Mouse (Mus musculus): Measurements from ENCODE around the gene Olfr763.
"Not testable (repeated sequence)": the region's sequence is repeated elsewhere in the genome, so short reads cannot be mapped to it uniquely, and the experiment has no call there.

Gene Olfr763

DNA sequence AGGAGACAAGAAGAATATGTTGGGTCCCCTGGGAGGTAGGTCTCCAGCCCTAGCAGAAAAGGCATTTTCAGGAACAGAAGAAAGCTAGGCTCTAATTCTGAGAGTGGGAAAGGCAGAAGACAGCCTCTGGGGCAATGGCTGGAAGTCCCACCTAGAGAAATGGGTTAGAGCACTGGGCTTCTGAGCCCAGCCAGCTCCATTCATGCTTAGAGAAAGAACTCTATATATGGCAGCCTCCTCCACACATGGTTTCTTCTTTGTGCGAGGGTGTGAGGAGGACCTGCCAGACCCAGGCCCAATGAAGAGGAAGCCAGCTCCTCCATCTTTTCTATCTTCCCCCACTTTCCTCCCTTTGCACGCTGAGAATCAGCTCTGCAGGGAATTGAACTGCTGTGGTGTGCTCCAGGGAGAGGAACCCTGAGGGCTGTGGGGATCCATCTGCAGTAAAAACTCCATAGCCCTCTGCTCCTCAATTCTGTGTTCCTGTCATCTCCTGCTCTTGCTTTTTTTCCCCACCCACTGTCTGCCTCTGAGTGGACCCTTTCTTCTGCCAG is at the start of gene Olfr763:
TSS of gene Olfr763 (plus strand) at position 504 of the 554 bp plus-strand sequence.
- no peak for DNase-seq (ENCODE audit: low spot score)

DNA sequence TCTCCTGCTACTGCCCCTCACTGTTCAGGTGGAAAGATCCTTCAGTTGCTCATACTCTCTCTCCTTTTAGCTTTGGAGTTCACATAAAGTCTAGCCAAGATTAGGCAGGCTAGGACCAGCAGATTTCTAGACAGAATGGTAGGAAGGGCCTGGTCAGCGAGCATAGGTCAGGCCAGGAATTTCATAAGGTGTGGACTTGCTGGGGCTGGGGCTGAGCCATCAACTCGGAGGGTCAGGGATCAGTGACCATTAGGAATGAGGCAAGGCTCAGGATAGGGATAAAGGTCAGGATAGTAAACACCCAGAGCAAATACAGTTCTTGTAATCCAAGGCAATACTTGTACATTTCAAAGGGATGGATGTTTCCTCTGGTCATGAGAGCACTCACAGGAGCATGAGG is 45.6 kb upstream of the Olfr763 start:
- DNase-seq (ENCODE audit: low spot score), result no peak

DNA sequence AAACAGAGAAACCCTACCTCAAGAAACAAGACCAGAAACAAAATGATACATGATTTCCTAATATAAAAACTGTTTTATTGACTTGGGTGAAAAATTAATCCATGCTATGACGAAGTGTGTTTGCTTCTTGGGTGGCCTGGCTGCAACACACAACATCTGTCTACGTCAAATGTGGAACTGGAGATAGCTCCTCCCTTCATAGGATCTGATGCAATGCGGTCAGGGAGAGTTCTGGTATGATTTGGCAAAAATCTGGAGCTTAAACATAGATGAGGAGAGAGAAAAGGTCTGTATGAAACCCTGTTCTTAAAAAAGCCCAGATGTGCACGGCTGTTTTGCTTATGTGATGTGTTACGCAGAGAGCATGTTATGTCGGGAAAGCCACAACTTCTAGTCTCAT is 44.7 kb upstream of the Olfr763 start:
- no peak for DNase-seq (ENCODE audit: low spot score)

DNA sequence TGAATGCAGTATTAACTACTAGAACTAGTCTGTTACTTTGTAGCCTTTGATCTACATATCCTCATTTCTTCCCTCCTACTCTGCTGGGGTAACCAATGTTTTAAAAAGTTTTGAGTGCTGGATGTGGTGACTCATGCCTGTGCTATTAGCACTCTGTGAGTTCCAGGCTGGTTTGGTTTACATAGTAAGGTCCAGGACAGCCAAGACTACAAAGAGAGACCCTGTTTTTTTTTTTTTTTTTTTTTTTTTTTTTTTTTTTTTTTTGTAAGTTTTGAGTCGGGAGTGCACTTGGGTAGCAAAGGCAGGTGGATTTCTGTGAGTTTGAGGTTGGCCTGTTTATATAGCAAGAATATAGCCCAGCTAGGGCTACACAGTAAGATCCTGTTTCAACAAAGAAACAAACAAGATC is 42.2 kb upstream of the Olfr763 start:
- DNase-seq (ENCODE audit: low spot score), result no peak

DNA sequence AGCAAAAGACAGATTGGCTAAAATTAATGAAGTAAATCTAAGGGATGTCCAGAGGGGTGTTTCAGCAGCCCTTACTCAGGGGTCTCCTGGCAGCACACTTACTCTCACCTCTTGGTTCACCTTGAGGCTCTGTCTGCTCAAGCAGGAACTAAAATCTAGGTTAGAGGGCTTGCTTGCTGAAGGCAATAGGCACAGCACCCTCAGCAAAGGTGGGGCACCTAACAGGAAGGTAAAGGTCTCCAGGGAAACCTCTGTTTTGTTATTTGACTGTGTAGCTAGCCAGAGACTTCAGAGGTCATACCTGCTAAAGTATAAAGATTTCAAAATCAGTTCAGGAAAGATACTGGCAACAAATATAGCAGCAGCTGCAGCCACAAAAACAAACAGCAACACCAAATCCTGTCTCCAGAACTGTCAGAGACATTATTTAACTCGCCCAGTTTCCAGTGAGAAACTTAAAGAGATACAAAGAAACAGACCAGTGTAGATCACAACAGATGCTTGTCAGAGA is 39.8 kb upstream of the Olfr763 start:
- no peak for DNase-seq (ENCODE audit: low spot score)

DNA sequence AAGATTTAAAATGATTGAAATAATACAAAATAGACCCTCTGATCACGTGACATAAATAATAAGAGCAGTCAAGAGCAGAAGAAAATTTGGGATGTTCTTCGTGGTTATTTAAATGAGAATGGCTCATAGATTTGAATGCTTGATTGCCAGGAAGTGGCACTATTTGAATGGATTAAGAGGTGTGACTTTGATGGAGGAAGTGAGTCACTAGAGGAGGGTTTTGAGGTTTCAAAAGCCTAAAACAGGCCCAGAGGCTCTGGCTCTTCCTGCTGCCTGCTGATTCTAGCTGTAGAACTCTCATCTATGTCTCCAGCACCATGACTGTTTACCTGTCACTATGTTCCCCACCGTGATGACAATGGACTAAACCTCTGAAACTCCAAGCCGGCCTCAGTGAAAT is 37.8 kb upstream of the Olfr763 start:
- no peak for DNase-seq (ENCODE audit: low spot score)

DNA sequence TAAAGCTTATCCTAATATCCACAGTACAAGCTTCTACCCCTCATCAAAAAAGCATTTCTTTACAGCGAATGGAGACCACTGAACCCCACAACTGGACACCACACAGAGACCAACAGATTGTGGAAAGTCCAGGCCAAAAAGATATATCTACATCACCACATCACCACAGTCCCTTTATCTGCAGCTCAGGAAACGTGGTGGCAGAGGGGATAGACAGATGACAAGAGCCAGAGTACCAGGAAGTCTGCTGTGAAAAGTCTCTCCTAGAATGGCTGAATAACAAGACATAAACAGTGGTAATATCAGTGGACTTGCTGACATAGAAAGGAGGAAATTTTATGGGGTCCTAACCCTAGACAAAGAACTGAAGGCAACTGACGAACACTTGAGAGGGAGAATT is 34.2 kb upstream of the Olfr763 start:
- no peak for DNase-seq (ENCODE audit: low spot score)

DNA sequence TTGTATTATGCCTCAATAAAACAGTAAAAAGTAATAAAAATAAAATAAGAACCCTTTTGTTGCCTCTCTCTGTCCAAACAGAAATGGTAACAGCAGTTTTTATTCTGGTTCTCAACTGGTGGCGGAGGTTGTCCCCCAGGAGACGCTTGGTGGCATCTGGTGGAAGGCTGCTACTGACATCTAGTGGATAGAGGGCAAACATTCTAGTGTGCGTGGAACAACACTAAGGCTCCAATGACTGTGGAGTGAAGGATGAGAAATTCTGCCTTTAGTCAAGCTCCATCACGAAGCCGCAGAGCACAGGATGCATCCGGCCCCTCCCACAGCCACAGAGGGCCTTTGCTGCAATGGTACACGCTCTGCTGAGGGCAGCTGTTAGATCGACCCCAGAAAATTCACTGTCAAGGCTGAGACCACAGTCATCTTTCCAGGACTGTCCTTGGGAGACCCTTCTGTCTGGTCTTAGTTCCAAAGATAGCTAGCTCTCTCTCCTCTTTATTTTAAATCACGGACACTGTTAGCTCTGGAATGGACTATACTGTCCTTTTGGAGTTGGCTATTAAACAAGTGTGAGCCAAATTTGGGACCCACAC is 33.0 kb upstream of the Olfr763 start:
- peak; percentile 39 for DNase-seq (ENCODE audit: low spot score)

DNA sequence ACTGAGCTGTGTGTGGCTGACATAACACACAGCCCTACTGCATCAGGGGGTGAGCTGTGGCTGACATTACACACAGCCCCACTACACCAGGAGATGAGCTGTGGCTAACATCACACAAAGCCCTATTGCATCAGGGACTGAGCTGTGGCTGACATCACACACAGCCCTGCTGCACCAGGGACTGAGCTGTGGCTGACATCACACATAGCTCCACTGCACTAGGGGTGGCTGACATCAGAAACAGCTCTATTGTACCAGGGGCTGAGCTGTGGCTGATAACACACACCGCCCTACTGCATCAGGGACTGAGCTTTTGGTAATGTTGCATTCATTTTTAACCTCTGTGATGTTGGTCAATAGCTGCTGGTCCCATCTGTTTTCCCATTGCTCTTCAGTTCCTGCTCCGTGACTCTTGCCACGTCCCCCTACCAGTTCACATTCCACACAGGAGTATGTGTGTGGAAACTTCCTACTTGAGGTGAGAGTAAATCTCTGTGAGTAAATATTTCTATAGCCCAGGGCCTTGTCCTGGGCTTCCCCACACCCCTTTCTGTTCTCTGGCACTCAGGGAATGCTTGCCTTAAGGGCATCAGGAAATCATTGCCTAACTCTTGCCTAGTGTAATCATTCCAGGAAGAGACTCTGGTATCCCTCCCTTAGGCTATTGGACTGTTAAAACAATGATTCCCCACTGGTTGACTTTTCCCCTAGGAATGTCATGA is 29.8 kb upstream of the Olfr763 start:
- no peak for DNase-seq (ENCODE audit: low spot score)

DNA sequence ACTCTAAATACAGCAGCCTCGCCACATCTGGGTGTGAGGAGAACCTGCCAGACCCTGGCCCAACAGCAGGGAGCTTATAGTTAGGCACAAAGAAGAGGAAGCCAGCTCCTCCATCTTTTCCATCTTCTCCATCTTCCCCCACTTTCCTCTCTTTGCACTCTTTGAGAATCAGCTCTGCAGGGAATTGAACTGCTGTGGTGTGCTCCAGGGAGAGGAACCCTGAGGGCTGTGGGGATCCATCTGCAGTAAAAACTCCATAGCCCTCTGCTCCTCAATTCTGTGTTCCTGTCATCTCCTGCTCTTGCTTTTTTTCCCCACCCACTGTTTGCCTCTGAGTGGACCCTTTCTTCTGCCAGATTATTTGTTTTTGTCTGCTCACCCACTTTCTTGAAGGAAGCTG is 21.5 kb upstream of the Olfr763 start, which contains the start of gene Olfr9:
TSS of gene Olfr9 (plus strand) at position 301 of the 400 bp plus-strand sequence.
- not testable (repeated sequence) for DNase-seq (ENCODE audit: low spot score)

DNA sequence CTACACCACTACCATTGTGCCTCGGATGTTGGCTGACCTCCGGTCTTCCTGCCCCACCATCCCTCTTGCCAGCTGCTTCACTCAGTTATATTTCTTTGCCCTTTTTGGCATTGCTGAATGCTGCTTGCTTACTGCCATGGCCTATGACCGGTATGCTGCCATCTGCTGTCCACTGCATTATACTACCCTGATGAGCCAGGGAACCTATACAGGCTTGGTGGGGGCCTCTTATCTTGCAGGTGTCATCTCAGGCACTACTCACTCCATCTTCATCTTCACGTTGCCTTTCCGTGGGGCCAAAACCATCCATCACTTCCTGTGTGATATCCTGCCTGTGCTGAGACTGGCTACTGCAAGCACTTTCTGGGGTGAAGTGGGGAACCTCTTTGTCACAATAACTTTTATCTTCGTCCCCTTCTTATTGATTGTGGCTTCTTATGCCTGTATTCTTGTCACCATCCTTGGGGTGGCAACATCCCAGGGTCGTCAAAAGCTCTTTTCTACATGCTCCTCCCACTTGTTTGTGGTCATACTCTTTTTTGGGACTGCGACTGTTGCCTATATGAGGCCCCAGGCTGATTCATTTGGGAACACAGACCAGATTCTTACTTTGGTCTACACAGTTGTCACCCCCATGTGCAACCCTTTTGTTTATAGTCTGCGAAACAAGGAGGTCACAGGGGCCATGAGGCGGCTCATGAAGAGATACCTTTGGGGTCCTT is 20.3 kb upstream of the Olfr763 start:
- not testable (repeated sequence) for DNase-seq (ENCODE audit: low spot score)

DNA sequence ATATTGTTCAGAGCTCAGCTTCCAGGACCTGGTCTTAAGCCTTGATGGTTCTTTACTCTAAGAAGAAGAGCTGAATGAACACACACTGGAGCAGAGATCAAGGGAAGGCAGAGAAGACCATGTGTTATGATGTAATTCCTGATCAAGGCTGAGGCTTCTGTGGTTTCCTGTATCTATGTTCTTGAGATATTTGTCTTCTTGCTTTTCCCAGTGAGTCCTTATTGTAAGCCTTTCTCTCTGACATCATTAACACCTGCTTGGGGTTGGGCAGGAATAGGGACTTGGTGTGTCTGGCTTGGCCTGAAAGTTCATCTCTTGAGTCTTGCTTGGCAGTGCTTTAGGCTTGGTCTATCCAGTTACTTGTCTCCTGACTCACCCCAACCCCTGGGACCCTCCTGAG is 19.6 kb upstream of the Olfr763 start:
- no peak for DNase-seq (ENCODE audit: low spot score)

DNA sequence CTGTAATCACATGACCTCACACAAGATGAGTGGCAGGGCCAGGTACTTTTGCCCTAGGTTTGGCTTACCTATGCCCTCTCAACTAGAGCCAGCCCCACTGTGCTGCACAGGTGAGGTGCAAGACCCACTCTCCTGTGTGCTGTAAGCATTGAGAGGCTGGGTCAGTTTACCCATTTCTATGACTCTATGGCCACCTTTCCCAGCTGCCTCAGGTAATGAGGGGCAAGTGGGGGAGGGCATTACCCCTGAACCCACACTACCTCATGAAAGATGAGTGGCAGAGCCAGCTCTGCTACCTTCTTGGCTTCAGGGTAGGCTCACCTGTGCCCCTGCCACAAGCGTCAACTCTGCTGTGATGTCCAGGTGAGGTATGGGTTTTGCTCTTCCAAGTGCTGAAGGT is 14.8 kb upstream of the Olfr763 start:
- no peak for DNase-seq (ENCODE audit: low spot score)

DNA sequence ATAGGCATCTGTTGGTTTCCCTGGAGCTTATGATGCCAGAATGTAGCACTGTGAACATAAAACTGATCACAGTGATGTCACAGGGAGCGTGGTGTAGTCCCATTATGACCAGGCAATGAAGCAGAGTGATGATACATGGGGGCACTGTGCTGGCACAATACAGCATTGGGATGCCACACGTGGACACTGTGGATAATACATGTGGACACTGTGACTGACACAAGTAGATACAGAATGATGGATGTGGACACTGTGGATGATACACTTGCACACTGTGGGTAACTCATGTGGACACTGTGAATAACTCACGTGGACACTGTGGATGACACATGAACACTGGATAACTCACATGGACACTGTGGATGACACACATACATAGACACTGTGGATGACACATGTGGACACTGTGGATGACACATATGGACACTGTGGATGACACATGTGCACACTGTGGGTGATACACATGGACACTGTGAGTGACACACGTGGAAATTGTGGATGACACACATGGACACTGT is 14.0 kb upstream of the Olfr763 start:
- no peak for DNase-seq (ENCODE audit: low spot score)

DNA sequence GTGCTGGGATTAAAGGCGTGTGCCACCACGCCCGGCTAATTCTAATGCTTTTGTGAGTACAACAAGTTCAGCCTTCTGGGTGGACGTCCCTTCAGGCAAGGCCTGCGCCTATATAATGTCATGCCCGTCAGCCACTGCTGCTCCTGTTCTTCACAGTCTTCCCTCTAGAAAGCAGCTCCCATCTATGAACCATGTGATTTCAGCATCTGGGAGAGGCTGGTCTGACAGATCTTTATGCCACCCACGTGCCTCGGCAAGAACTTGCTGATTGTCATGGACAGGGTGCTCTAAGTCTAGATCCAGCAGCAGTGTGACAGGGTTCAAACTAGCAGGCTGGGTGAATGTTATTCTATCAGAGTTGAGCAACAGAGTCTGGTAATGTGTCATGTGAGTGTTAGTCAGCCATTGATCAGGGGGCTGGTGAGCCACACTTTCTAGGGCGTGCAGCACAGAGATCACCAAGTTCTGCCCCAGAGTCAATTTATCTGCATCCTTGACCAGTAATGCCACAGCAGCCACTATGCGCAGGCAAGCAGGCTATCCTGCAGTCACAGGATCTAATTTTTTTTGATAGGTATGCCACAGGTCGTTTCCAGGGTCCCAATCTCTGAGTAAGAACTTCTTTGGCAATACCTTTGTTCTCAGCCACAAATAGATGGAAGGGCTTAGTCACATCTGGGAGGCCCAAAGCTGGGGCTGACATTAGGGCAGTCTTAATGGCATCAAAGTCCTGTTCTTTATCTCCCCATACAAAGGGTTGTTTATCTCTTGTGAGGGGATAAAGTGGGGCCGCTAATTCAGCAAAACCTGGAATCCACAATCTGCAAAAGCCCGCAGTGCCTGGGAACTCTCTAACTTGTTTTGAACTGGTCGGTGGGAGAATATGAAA is 6.3 kb upstream of the Olfr763 start:
- no peak for DNase-seq (ENCODE audit: low spot score)

DNA sequence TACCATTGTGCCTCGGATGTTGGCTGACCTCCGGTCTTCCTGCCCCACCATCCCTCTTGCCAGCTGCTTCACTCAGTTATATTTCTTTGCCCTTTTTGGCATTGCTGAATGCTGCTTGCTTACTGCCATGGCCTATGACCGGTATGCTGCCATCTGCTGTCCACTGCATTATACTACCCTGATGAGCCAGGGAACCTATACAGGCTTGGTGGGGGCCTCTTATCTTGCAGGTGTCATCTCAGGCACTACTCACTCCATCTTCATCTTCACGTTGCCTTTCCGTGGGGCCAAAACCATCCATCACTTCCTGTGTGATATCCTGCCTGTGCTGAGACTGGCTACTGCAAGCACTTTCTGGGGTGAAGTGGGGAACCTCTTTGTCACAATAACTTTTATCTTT is 920 bp downstream of the Olfr763 start:
- not testable (repeated sequence) for DNase-seq (ENCODE audit: low spot score)

DNA sequence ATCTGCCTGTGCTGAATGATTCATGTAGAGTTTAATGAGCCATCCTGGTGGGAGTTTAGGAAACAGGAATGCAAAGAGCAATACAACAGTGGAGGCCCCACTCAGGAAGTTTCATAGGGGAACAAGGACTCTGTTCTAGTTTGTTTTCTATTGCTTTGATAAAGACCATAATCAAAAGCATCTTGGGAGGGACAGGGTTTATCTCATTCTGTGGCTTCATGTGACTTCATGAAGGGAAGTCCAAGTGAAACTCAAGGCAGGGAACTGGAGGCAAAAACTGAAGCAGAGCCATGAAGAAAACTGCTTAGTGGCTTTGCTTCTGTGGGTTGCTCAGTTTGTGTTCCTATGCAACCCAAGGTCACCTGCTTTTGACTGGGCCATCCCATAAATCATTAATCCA is 3.9 kb downstream of the Olfr763 start:
- DNase-seq (ENCODE audit: low spot score), result no peak

DNA sequence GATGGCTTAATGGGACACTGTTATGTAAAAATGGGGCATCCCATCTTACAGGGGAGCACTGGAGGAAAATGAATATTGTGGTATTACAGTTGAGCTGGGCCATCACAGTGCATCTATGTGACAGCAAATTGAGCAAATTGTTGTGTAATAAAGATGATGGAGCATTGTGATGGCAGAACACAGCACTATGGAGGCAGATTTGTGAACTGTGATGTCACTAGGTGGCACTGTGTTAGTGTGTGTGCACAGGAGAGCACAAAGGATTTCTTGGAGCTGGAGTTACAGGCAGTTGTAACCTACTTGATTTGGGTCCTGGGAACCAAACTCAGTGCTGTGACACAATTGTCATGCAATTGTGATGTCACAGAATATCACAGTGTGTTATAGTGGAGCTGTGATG is 12.7 kb downstream of the Olfr763 start:
- no peak for DNase-seq (ENCODE audit: low spot score)

DNA sequence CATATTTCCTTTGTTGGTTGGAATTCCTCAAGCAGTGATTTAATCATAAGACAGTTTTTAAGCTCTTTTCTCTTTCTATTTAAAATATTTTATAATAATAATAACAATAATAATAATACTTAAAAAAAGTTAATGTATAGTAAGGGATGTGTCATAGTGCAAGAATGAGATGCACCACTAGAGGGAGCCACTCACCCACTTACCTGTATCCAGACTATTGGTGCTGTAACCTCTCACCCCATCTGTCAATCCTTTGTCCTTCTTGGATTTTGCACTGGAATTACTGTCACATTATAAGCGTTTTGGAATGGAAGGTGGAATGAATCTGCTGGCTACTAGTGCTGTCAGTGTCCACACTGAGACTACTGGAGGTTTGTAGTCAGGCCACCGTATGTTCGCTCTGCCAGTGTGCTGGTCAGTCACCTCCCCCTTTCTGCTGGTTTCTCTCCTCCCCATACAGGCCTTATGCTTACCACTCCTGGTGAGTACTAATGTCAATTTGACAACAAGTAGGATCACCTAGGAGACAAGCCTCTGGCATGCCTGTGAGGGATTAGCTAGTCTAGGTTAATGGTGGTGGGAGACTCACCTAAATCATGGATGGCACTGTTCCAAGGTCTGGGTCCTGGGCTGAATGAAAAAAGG is 15.5 kb downstream of the Olfr763 start:
- DNase-seq (ENCODE audit: low spot score), result peak; percentile 48

DNA sequence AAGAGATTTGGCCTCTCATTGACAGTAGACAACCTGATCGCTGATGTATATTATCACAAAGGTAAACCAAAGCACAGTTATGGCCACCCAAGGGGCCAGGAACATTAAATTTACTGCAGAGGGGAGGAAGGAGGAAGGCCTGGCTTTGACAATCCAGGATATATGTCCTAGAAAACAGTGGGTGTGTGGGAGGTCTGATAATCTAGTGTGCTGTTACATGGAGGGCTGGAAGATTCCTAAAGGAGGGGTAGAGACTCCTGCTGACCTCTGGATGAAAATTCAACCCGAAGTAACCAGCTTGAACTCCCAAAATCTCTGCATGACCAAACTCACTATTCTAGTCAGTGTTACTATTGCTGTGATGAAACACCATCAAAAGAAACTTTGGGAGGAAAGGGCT is 17.8 kb downstream of the Olfr763 start:
- DNase-seq (ENCODE audit: low spot score), result no peak

DNA sequence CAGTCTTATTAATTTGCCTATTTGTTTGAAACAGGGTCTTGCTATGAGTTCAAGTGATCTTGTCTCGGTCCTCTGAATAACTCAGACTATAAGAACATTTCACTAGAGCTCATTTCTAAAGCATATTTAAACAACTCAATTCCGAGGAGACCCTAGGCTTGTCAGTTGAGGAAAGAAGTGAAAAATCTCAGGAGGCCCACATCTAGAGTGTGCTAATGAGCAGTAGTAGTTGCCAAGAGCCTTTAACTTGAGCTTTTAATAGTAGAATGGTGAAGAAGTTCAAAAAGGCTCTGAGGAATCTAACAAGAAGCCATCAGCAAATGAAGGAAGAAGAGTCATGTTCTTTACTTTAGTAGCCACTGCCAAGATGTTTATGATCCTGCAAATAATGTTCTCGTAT is 29.2 kb downstream of the Olfr763 start, which contains the start of gene Olfr764-ps1:
TSS of gene Olfr764-ps1 (minus strand) at position 101 of the 400 bp plus-strand sequence.
- DNase-seq (ENCODE audit: low spot score), result no peak

All from urinary bladder, postnatal 14 days (tissue).